Mouse (Mus musculus) spleen, adult 2 months (tissue): ENCODE data around the gene Tlk1.

ENCODE experiments used
- CTCF ChIP-seq: fragments of 200-500 bp; IDR thresholded peaks from 2 replicates; pipeline ENCODE4 v1.5.1; 2011; ENCODE audit warnings: mild to moderate bottlenecking, inconsistent platforms; ENCODE audit not compliant: insufficient read depth, insufficient read length, insufficient replicate concordance; ENCODE audit errors: extremely low read depth
- POLR2A ChIP-seq: fragments of 200-500 bp; IDR thresholded peaks from 2 replicates; pipeline ENCODE4 v1.6.1; 2011; ENCODE audit warnings: low read depth, low read length, inconsistent platforms

GRCm38 (mm10) chr2:70708986-70709730 is 116.4 kb downstream of the Tlk1 start:
- no peak for TF ChIP-seq CTCF
- TF ChIP-seq POLR2A, result no peak
